Mouse (Mus musculus): ENCODE measurements at regions not wholly inside any gene's neighbourhood (a gene's known extent, or its start where the extent isn't known, plus 50 kb on each side); places are given as distances from the start of the nearest gene placed in this dataset.

- H3K36me3 ChIP-seq (ENCODE audit: control insufficient read depth, insufficient read depth) = no peaks in the 10 kb centered on the region
- H3K4me3 ChIP-seq (ENCODE audit: low read length) = no peak overlapping the region
- H3K4me1 ChIP-seq (ENCODE audit: control insufficient read depth, insufficient read depth, low read length) = no peaks in the 10 kb centered on the region
- no peak overlapping the region for H3K4me2 ChIP-seq (ENCODE audit: low read depth, low read length)
- no peak overlapping the region for H3K27ac ChIP-seq (ENCODE audit: low read length)
- no peaks in the 10 kb centered on the region for H3K9me3 ChIP-seq (replicated peaks; ENCODE audit: control insufficient read depth, low read length)
- WGBS = 45% methylated on average over 15 of the region's 15 CpGs
- no peak overlapping the region for H3K9ac ChIP-seq (ENCODE audit: low read length)
- no peaks in the 10 kb centered on the region for H3K27me3 ChIP-seq (ENCODE audit: control insufficient read depth, insufficient read depth, low read length)
- no peak for ATAC-seq (replicated peaks; ENCODE audit: extremely low read depth, insufficient read depth, low FRiP score)
Observed at GRCm38 (mm10) chr9:113177181-113177917, 530.7 kb downstream of the Pdcd6ip start.

- H3K4me2 ChIP-seq (ENCODE audit: low read depth, low read length) = no peak overlapping the region
Observed at GRCm38 (mm10) chr9:113171767-113172405, 536.2 kb downstream of the Pdcd6ip start.

GRCm38 (mm10) chr9:113162897-113163874, 544.9 kb downstream of the Pdcd6ip start:
- 80% methylated on average over 12 of the region's 12 CpGs for WGBS
- no peak for ATAC-seq (replicated peaks; ENCODE audit: extremely low read depth, insufficient read depth, low FRiP score)

More at GRCm38 (mm10) chr9:113171767-113172405, 536.2 kb downstream of the Pdcd6ip start:
- Histone ChIP-seq H3K9me3 (replicated peaks; ENCODE audit: control insufficient read depth, low read length) (no peaks in the 10 kb centered on the region), H3K4me3 (ENCODE audit: low read length) (no peak overlapping the region), H3K27me3 (ENCODE audit: control insufficient read depth, insufficient read depth, low read length) (no peaks in the 10 kb centered on the region), H3K27ac (ENCODE audit: low read length) (no peak overlapping the region), H3K36me3 (ENCODE audit: control insufficient read depth, insufficient read depth) (no peaks in the 10 kb centered on the region), H3K9ac (ENCODE audit: low read length) (no peak overlapping the region), H3K4me1 (ENCODE audit: control insufficient read depth, insufficient read depth, low read length) (no peaks in the 10 kb centered on the region)
- no peak for ATAC-seq (replicated peaks; ENCODE audit: extremely low read depth, insufficient read depth, low FRiP score)
- WGBS = 79% methylated on average over 5 of the region's 5 CpGs

GRCm38 (mm10) chr9:113160011-113160410, 548.0 kb downstream of the Pdcd6ip start:
- H3K9ac ChIP-seq (ENCODE audit: low read length) = no peak overlapping the region
- ATAC-seq (replicated peaks; ENCODE audit: extremely low read depth, insufficient read depth, low FRiP score) = no peak
- no peak overlapping the region for H3K27ac ChIP-seq (ENCODE audit: low read length)
- 93% methylated on average over 2 of the region's 2 CpGs for WGBS
- no peaks in the 10 kb centered on the region for H3K4me1 ChIP-seq (ENCODE audit: control insufficient read depth, insufficient read depth, low read length)
- H3K4me2 ChIP-seq (ENCODE audit: low read depth, low read length) = no peak overlapping the region
- no peaks in the 10 kb centered on the region for H3K27me3 ChIP-seq (ENCODE audit: control insufficient read depth, insufficient read depth, low read length)
- no peak overlapping the region for H3K4me3 ChIP-seq (ENCODE audit: low read length)
- no peaks in the 10 kb centered on the region for H3K9me3 ChIP-seq (replicated peaks; ENCODE audit: control insufficient read depth, low read length)
- no peaks in the 10 kb centered on the region for H3K36me3 ChIP-seq (ENCODE audit: control insufficient read depth, insufficient read depth)

More at GRCm38 (mm10) chr9:113162897-113163874, 544.9 kb downstream of the Pdcd6ip start:
- Histone ChIP-seq H3K4me1 (ENCODE audit: control insufficient read depth, insufficient read depth, low read length) (no peaks in the 10 kb centered on the region), H3K4me2 (ENCODE audit: low read depth, low read length) (no peak overlapping the region), H3K27me3 (ENCODE audit: control insufficient read depth, insufficient read depth, low read length) (no peaks in the 10 kb centered on the region), H3K4me3 (ENCODE audit: low read length) (no peak overlapping the region), H3K9me3 (replicated peaks; ENCODE audit: control insufficient read depth, low read length) (no peaks in the 10 kb centered on the region), H3K36me3 (ENCODE audit: control insufficient read depth, insufficient read depth) (no peaks in the 10 kb centered on the region), H3K27ac (ENCODE audit: low read length) (no peak overlapping the region), H3K9ac (ENCODE audit: low read length) (no peak overlapping the region)

- Histone ChIP-seq H3K27ac (ENCODE audit: low read length) (no peak overlapping the region), H3K4me1 (ENCODE audit: control insufficient read depth, insufficient read depth, low read length) (no peaks in the 10 kb centered on the region; the same call in 1 of the 2 replicates), H3K9me3 (replicated peaks; ENCODE audit: control insufficient read depth, low read length) (no peaks in the 10 kb centered on the region), H3K4me3 (ENCODE audit: low read length) (no peak overlapping the region), H3K36me3 (ENCODE audit: control insufficient read depth, insufficient read depth) (no peaks in the 10 kb centered on the region), H3K27me3 (ENCODE audit: control insufficient read depth, insufficient read depth, low read length) (no peaks in the 10 kb centered on the region), H3K9ac (ENCODE audit: low read length) (no peak overlapping the region), H3K4me2 (ENCODE audit: low read depth, low read length) (no peak overlapping the region)
- ATAC-seq (replicated peaks; ENCODE audit: extremely low read depth, insufficient read depth, low FRiP score) = no peak
- WGBS = 75% methylated on average over 6 of the region's 6 CpGs
Observed at GRCm38 (mm10) chr9:113158080-113158479, 550.0 kb downstream of the Pdcd6ip start.

GRCm38 (mm10) chr9:113157474-113158076, 550.5 kb downstream of the Pdcd6ip start:
- Histone ChIP-seq H3K27ac (ENCODE audit: low read length) (no peak overlapping the region), H3K9me3 (replicated peaks; ENCODE audit: control insufficient read depth, low read length) (no peaks in the 10 kb centered on the region), H3K4me2 (ENCODE audit: low read depth, low read length) (no peak overlapping the region), H3K36me3 (ENCODE audit: control insufficient read depth, insufficient read depth) (no peaks in the 10 kb centered on the region), H3K4me1 (ENCODE audit: control insufficient read depth, insufficient read depth, low read length) (peaks cover 1% of the 10 kb centered on the region), H3K27me3 (ENCODE audit: control insufficient read depth, insufficient read depth, low read length) (no peaks in the 10 kb centered on the region), H3K9ac (ENCODE audit: low read length) (no peak overlapping the region), H3K4me3 (ENCODE audit: low read length) (no peak overlapping the region)
- no peak for ATAC-seq (replicated peaks; ENCODE audit: extremely low read depth, insufficient read depth, low FRiP score)
- 85% methylated on average over 17 of the region's 17 CpGs for WGBS

GRCm38 (mm10) chr9:113156707-113157106, 551.4 kb downstream of the Pdcd6ip start:
- H3K36me3 ChIP-seq (ENCODE audit: control insufficient read depth, insufficient read depth) = no peaks in the 10 kb centered on the region
- H3K27me3 ChIP-seq (ENCODE audit: control insufficient read depth, insufficient read depth, low read length) = no peaks in the 10 kb centered on the region
- no peaks in the 10 kb centered on the region for H3K9me3 ChIP-seq (replicated peaks; ENCODE audit: control insufficient read depth, low read length)
- no peak overlapping the region for H3K4me3 ChIP-seq (ENCODE audit: low read length)
- no peak overlapping the region for H3K4me2 ChIP-seq (ENCODE audit: low read depth, low read length)
- no peak for ATAC-seq (replicated peaks; ENCODE audit: extremely low read depth, insufficient read depth, low FRiP score)
- 57% methylated on average over 3 of the region's 3 CpGs for WGBS
- no peak overlapping the region for H3K9ac ChIP-seq (ENCODE audit: low read length)
- peaks cover 6% of the 10 kb centered on the region for H3K4me1 ChIP-seq (ENCODE audit: control insufficient read depth, insufficient read depth, low read length)
- no peak overlapping the region for H3K27ac ChIP-seq (ENCODE audit: low read length)

GRCm38 (mm10) chr9:113149084-113149483, 559.0 kb downstream of the Pdcd6ip start:
- Histone ChIP-seq H3K36me3 (ENCODE audit: control insufficient read depth, insufficient read depth) (no peaks in the 10 kb centered on the region), H3K9me3 (replicated peaks; ENCODE audit: control insufficient read depth, low read length) (no peaks in the 10 kb centered on the region), H3K27ac (ENCODE audit: low read length) (no peak overlapping the region), H3K4me2 (ENCODE audit: low read depth, low read length) (no peak overlapping the region), H3K4me3 (ENCODE audit: low read length) (no peak overlapping the region), H3K4me1 (ENCODE audit: control insufficient read depth, insufficient read depth, low read length) (peaks cover 12% of the 10 kb centered on the region), H3K27me3 (ENCODE audit: control insufficient read depth, insufficient read depth, low read length) (no peaks in the 10 kb centered on the region), H3K9ac (ENCODE audit: low read length) (no peak overlapping the region)
- ATAC-seq (replicated peaks; ENCODE audit: extremely low read depth, insufficient read depth, low FRiP score) = no peak
- 58% methylated on average over 5 of the region's 5 CpGs for WGBS
